ENCODE assay signal across 8 mouse cellular contexts in the genomic region with DNA sequence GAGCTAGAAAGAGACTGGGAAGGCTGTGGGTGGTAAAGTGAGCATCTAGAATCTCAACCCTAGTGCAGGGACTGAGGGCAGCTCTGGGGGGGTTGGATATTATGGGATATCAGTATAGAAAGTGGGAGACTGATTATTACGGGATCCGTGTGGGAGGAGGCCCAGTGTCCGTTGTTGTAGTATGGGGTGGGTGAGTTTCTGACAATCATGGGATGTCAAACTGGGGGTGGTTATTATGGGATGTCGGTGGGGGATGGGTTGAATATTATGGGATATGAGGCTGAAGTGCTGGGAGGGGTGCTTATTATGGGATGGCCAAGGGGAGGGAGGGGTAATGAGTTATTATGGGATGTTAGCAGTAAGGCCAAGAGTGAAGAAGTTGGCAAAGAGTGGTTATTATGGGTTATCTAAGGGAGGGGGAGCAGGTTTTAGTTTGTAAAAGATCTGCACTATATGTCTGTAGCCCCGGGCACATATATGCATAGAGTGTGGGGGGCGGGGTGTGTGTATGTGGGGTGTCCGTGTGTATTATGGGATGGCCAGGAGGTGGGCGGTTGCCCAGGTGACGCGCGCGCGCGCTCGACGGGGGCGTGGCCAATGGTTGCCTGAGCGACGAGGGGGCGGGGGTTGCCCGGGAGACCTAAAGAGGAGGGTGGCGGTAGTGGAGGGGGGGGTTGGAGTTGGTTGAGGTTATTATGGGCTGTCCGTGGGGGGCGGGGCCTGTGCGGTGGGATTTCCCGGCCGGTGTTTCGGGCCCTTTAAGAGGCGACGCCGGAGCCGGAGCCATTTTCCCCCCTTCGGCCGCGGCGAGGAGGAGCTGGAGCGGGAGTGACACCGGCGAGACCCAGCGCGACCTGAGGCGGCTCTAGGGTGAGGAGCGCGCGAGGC. TPM values are rescaled to one million over a fixed set of nuclear protein-coding genes. Genes with fewer than 3 reads are reported as not detected.
DNase-seq lines count a peak whose midpoint lies in the region; ATAC-seq and TF ChIP-seq lines count a peak whose summit lies in the region.

A gene (plus strand): TSS at position 591 of the 888 bp plus-strand sequence.

- H3K27ac ChIP-seq in ES-E14 (ENCODE audit: insufficient read depth, low read depth, low read length, poor library complexity, severe bottlenecking), result peak within 1 kb of the TSS; percentile 75
- H3K27ac ChIP-seq in forebrain, embryonic 16.5 days (ENCODE audit: low read length), result peak within 1 kb of the TSS; percentile 86
- H3K27ac ChIP-seq in neural tube, embryonic 15.5 days (replicated peaks), result peak within 1 kb of the TSS; percentile 94

- H3K27me3 ChIP-seq in forebrain, embryonic 16.5 days (replicated peaks; ENCODE audit: control insufficient read depth, insufficient read depth, low read length), result no peaks in the 10 kb centered on the region
- no peaks in the 10 kb centered on the region for H3K27me3 ChIP-seq in neural tube, embryonic 15.5 days (replicated peaks)

- WGBS in forebrain, embryonic 16.5 days, result 1% methylated on average over 33 of the region's 45 CpGs
- 3% methylated on average over 34 of the region's 45 CpGs for WGBS in neural tube, embryonic 15.5 days

- H3K9ac ChIP-seq in ES-E14 (ENCODE audit: insufficient read depth, low read depth, low read length, poor library complexity, severe bottlenecking), result peak within 1 kb of the TSS; percentile 91
- H3K9ac ChIP-seq in forebrain, embryonic 16.5 days (replicated peaks; ENCODE audit: low read depth, low read length), result peak within 1 kb of the TSS; percentile 80
- H3K9ac ChIP-seq in neural tube, embryonic 15.5 days (replicated peaks), result peak within 1 kb of the TSS; percentile 89

- in situ Hi-C loops in ES-E14 (cut with MboI; ENCODE audit: low sequenced_read_pairs in 2 of 2, unreplicated experiment in 2 of 2), result no loop called here

- H3K36me3 ChIP-seq in ES-E14 (ENCODE audit: control insufficient read depth, insufficient read depth, low read length, poor library complexity, severe bottlenecking), result peaks cover 27% of the 10 kb centered on the region
- H3K36me3 ChIP-seq in forebrain, embryonic 16.5 days (ENCODE audit: control insufficient read depth, insufficient read depth), result peaks cover 7% of the 10 kb centered on the region
- H3K36me3 ChIP-seq in neural tube, embryonic 15.5 days, result peaks cover 7% of the 10 kb centered on the region

- no peaks in the 10 kb centered on the region for H3K9me3 ChIP-seq in ES-E14 (ENCODE audit: control insufficient read depth, insufficient read depth, low read depth, low read length)
- H3K9me3 ChIP-seq in forebrain, embryonic 16.5 days (ENCODE audit: control insufficient read depth, low read length), result no peaks in the 10 kb centered on the region
- H3K9me3 ChIP-seq in neural tube, embryonic 15.5 days (replicated peaks), result no peaks in the 10 kb centered on the region

- peak; percentile 72 for ATAC-seq in forebrain, embryonic 16.5 days
- ATAC-seq in neural tube, embryonic 15.5 days (ENCODE audit: low FRiP score), result peak; percentile 84

- peaks cover 0 to 27% of the 10 kb centered on the region in 2 experiments; a peak in 2 of 4 replicates for H3K4me1 ChIP-seq in ES-E14 (ENCODE audit: control insufficient read depth in 2 of 2, insufficient read depth in 2 of 2, low read length in 2 of 2, poor library complexity in 1 of 2)
- H3K4me1 ChIP-seq in forebrain, embryonic 16.5 days (replicated peaks; ENCODE audit: control insufficient read depth, insufficient read depth, low read length), result peaks cover 35% of the 10 kb centered on the region
- H3K4me1 ChIP-seq in neural tube, embryonic 15.5 days, result peaks cover 44% of the 10 kb centered on the region

- H3K4me3 ChIP-seq in ES-E14 (ENCODE audit: insufficient read depth in 1 of 2, low read depth in 1 of 2, low read length in 2 of 2, poor library complexity in 1 of 2, severe bottlenecking in 1 of 2), result peak within 1 kb of the TSS; percentile 80 to 91
- H3K4me3 ChIP-seq in forebrain, embryonic 16.5 days (replicated peaks; ENCODE audit: low read length), result peak within 1 kb of the TSS; percentile 96
- H3K4me3 ChIP-seq in neural tube, embryonic 15.5 days (replicated peaks), result peak within 1 kb of the TSS; percentile 89

- H3K4me2 ChIP-seq in forebrain, embryonic 16.5 days (ENCODE audit: low read length), result peak within 1 kb of the TSS; percentile 79
- peak within 1 kb of the TSS; percentile 88 for H3K4me2 ChIP-seq in neural tube, embryonic 15.5 days

- intact Hi-C loops in heart, postnatal 25 days (cut with DNase I), result loop anchor here (5.0 kb wide), 1 partner anchor 37 kb away; a partner anchor contains a TSS

- DNase-seq in ES-E14 (ENCODE audit: low read depth, low spot score), result no peak
- DNase-seq in cerebellum, adult 11-12 months, result peak; percentile 96
- DNase-seq in heart, postnatal 25 days (ENCODE audit: low spot score), result peak; percentile 83
- peak; percentile 85 to 97 for DNase-seq in layer of hippocampus, adult 18-20 months (ENCODE audit: low spot score in 2 of 2)
- peak; percentile 92 to 95 for DNase-seq in lung, adult 18-20 months
- peak; percentile 99 for DNase-seq in testis, postnatal 10 days (ENCODE audit: low spot score)

TF ChIP-seq in ES-E14, 5 proteins besides CTCF, POLR2A, EP300 and RAD21:
- TF ChIP-seq MAFK (IDR thresholded peaks at IDR 0.05; ENCODE audit: insufficient read depth, low read depth, low read length) (no peak), ZC3H11A (IDR thresholded peaks at IDR 0.05; ENCODE audit: borderline replicate concordance, low read depth, low read length) (no peak), ZNF384 (IDR thresholded peaks at IDR 0.05; ENCODE audit: low read depth, low read length) (no peak), CHD2 (IDR thresholded peaks at IDR 0.05; ENCODE audit: low read depth, low read length) (no peak), HCFC1 (IDR thresholded peaks at IDR 0.05; ENCODE audit: borderline replicate concordance, insufficient read depth, low read length) (no peak)

RNA-seq across cellular contexts. Expression of the gene that starts here (rescaled TPM):
- 344 and 351 TPM in 2 replicates for total RNA-seq in ES-E14 (2012; rRNA removed)
- 78.1 and 79.8 TPM in 2 replicates for polyA plus RNA-seq in forebrain, embryonic 16.5 days (2015; fragmentation: Nextera tagmentation; extraction: Ambion mirVana)
- total RNA-seq in heart, postnatal 25 days (2021), result 100 to 1,000 TPM; 111 to 116 TPM
- total RNA-seq in layer of hippocampus, adult 18-20 months (2021), result 100 to 1,000 TPM; 153 to 176 TPM
- polyA plus RNA-seq in neural tube, embryonic 15.5 days (2015; fragmentation: Nextera tagmentation; extraction: Ambion mirVana), result 87.5 and 93.9 TPM in 2 replicates
